Mouse (Mus musculus) frontal cortex, postnatal 25 days (tissue): Measurements from ENCODE around the gene Zfp740.
A peak's percentile ranks its signal among the peaks of the same experiment; 100 is the strongest.

Experiments used
- DNase-seq, 2 experiments: peaks; one replicate each; pipeline ENCODE4 v3.0.0; 2022; ENCODE audit warnings: low spot score in 2 of 2

Gene Zfp740

DNA sequence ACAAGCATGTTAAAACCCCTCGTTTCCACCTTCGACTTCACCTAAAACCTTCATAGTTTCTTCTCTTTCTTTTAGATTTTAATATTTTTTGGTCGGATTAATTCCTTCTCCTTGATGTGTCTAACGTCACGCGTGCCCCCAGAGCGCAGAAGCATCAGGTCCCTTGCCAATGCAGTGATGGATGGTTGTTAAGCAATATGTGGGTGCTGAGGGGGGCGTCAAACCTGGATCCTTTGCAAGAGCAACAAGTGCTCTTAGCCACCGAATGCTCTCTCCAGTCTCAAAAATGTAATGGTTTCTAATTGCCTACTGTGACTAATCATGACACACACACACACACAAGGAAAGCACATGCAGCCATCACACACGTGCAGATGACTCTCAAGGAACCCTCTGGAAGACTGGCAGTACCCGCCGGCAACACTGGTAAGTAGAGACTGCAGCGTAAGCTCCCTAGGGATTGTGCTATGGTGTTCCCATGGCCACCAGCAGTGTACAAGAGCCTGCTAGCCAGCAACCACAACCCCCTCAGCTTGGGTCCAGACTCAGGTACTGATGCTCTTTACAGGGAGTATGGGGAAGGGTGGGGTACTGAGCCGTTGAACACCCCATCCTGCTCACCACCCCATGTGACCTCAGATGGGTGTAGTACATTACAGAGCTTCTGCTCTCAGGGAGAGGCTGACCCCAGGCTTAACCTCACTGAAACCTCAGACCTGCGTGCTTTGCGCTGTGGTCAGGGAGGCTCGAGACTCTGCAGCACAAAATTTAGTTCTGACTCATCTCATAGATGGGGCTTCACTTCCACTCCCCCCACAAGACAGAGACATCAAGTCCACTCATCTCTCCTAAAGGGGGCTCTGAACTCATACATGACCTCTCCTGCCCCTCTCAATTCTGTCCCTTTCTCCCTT, 27.6 kb downstream of the Zfp740 start:
- DNase-seq: no peak

GRCm38 (mm10) chr15:102231748-102232147, 28.7 kb downstream of the Zfp740 start, which contains the start of gene Itgb7:
TSS of gene Itgb7 (minus strand) at chr15:102231944.
- no peak for DNase-seq

- no peak for DNase-seq
These were observed 29.7 kb downstream of the Zfp740 start for GRCm38 (mm10) chr15:102232764-102233163.

DNA sequence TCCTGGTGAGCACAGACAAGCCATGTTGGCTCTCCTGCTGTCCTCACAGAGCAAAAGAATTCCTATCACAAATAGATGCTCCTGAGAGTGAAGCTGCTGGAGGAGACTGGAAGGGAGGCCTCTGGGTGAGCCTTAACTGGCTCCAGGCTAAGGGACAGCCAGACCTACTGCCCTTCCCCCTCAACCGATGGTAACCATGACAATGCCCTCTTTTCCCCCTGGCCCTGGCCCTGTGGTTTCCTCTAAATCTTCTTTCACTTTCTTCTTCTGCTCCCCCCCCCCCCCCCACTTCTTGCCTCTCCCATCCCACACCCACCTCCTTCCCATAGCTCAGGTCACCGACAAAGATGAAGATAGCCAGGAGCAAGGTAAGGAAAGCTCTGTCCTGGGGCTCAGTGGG, 30.8 kb downstream of the Zfp740 start:
- no peak for DNase-seq

DNA sequence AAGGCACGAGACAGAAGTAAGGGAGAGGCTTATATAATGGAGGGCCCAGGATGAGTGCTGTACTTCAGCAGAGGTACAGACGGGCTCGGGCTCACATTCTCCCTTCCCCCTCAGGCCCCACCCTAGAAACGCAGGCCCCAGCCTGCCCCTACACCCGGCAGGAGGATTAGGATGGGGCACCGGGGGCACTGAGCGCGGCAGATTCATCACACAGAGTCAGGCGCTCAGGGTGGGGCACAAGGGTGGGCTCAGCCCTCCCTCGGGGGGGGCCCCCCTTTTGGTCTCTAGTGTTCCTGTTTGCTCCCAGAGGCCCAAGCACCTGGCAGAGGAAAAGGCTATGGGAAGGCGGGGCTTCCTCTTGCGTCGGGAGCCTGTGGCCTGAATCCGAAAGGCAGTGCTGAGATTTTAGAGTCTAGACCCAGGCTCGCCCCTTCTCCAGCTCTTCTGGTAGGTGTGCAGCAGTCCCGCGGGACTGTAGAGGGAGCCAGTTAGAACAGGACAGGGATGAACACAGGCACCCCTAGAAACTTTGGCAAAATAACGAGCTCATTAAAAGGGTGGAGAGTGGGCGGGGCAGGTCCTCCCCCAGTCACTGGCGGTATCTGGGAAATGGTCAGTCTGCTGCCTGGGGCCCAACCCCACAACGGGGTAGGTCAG, 32.5 kb downstream of the Zfp740 start:
- no peak for DNase-seq

DNA sequence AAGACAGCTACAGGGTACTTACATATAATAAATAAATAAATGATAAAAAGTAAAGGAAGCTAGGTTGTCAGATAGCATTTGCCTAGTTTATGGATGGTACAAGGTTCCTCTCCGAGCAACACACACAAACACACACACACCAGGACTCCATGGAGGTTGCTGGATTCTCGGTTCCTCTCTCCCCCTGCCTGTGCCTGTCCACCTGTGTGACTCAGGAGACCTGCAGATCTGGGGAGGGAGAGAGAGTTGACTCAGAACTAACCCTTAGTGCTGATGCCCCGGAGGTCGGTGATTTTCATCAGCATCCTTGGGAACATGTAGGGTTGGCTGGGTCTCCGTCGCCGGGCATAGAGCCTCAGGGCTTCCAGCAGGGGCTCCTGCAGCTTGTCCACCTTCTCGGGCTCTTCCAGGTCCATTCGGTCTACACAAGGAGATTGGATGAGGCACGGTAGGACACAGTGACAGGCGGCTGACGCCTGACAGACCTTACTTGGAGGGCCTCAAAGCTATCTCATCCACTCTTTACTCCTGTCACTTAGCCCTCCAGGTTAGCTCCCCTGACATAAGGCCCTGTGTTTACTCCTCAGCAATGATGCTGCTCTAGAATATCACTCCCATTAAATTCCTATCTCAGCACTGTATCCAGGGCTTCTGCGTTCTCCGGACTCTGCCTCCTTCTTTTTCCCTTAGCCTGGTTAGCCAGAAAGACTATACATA, 35.7 kb downstream of the Zfp740 start:
- no peak for DNase-seq

- DNase-seq: peak; percentile 62 to 70
These were observed 36.2 kb downstream of the Zfp740 start for GRCm38 (mm10) chr15:102239260-102239590.

GRCm38 (mm10) chr15:102239851-102240250, 36.8 kb downstream of the Zfp740 start:
- DNase-seq: no peak

DNA sequence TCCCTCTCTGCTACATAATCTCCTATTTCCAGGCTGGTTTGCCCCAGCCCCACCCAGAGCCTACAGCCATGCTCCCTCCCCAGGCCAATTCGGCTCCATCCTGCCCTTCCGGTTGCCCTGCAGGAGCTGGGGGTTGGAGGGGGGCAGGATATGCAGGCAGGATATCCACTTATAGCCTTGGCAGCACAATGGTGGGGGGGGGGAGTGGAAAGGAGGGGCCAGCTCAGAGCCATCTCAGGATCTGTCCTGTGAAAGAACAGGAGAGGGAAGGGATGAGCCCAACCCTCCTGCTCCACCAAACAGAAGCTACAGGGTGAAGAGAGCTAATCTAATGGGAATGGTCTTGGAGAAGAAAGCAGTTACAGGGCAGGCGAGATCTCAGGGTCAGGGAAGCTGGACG, 37.6 kb downstream of the Zfp740 start:
- DNase-seq: no peak

DNA sequence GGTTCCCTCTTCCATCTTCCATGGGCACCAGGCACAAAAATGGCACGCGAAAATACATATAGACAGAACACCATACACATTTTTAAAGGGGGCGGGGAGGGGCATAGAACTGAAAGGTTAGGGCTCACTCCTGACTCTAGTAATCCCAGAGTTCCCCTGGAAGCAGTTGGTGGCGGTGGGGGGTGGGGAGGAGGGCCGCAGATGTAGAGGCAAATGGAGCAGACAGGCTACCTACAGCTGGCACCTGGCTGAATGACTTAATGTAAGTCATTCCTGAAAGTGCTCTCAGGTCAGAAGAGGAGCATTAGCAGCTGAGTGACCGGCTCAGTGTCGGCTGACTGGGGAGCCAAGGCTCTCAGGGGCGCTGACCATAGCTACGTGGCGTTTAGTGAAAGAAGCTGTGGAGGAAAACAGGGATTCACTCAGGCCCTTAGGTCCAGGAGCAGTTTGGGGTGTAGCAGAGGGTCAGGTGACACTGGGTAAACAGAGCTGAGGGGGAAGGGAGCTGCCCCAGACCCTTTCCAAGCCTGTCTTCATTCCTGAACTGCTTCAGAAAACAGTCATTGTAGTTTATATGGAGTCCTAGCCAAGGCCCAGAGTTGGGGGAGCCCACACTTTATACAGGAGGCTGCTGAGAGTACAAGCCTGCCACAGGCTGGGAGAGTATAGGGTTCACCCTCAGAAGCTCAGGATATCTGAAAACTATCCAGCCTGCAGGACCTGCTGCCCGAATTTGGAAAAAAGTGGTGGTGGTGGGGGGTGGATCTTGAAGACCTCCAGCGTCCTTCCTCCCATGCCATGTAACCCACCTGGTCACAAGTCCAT, 39.6 kb downstream of the Zfp740 start:
- no peak for DNase-seq

- no peak for DNase-seq
These were observed 40.5 kb downstream of the Zfp740 start for GRCm38 (mm10) chr15:102243229-102244190.

GRCm38 (mm10) chr15:102244306-102245191, 41.5 kb downstream of the Zfp740 start:
- no peak for DNase-seq

- DNase-seq: no peak
These were observed 42.4 kb downstream of the Zfp740 start for GRCm38 (mm10) chr15:102245461-102245881.

DNA sequence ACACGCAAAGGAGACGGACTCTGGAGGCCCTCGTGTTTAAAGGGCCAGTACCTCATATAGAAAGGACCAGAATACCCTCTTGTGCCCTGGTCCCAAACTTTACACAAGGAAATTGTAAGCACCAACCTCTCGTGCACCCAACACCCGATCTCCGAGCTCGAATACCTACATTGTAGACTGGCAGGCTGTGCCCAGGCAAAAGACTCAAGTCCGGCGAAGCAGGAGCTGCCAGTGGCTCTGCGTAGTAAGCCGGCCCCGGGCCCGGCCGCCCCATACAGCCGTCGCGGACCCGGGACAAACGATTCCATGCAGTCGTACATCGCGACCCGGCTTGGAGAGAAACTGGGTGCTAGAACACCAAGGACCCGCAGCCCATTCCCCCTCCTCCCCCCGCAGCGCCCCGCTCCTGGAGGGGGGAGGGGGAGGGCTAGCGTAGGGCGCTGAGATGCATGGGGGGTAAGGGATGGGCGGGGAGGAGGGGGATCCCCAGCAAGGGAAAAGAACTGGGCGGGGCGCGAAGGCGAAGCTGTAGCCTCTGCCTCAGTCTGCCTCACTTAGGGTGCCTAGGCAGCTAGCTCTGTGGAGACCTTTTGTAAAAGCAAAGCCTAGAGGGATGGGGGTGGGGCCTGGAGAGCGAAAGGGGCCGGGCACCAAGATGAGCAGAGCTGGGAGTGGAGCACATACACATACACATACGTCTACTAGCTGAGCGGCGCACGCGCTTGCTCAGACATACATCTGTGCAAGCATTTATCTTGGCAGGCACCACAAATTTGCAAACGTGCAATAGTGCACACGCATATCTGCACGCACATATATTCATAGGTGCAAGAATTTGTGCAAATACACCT, 43.1 kb downstream of the Zfp740 start:
- DNase-seq: peak; percentile 49 to 67

GRCm38 (mm10) chr15:102246866-102247251, 43.8 kb downstream of the Zfp740 start:
- peak; percentile 75 to 78 for DNase-seq

DNA sequence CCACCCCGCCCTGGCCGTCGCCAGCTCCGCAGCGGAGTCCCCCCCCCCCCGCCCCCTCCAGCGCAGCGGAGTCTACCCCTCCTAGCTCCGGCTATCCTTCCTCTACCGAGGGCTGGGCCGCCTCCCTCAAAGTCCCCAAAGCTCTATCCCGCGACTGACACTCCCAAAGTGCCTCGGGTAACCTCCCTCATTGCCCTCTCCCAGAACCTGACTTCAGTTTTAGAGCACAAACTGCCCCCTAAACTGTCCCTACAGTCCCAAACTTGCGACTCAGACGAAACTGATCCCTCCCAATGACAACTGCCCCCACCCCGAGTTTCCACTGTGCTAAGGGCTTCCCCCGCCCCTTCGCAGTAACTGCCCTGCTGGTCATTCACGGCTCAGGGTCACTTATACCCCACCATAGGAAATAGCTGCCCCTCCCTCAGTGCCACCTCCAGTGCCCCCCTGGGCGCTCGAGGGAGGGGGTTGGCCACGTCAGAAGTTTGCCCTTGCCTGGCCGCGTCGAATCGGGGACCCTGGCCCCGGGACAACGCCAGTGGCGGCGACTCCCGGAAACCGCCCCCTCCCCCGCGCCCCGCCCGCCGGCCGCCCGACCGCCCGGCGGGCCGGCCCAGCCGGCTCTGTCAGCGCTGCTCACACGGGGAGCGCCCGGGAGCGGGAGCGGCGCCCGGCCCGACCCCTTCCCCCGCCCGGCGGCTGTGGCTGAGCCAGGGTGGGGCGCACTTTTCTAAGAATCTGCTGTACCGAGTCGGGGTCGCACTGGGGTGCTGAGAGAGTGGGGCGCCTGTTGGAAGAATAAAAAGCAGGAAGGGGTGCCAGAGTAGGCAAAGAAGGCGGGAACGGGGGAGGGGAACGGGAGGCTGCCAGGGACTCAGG, 44.4 kb downstream of the Zfp740 start:
- DNase-seq: no peak

DNA sequence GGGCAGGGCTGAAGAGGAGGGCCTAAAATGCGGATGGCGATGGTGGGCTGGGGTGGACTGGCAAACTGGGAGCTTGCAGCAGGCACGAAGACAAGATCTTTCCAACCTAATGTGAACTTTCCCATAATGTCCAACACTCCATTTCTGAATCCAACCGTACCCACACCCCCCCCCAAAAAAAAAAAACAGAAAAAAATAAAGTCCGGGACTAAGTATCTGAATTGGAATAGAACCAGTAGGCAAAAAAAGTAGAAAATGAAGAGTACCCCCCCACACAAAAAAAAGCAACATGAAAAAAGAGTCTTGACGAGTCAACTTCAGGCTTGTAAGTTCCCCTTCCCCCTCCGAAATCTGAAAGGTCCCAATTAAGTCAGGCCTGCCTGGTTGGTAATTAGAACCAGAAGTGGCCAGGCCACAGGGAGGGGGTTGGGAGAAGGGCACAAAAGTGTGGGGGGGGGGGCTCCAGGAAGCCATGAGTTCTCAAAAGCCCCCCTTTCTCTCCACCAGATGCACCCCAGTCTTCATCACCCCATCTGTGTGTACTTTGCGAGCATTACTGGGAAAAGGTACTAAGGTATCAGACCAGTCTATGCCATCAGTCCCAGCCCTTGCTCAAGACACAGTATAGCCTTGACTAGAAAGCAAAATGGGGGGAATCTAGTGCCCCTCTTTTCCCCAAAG, 45.2 kb downstream of the Zfp740 start:
- DNase-seq: no peak
